Mouse (Mus musculus) heart, adult 11 months (tissue): ENCODE measurements at regions not wholly inside any gene's neighbourhood (a gene's known extent, or its start where the extent isn't known, plus 50 kb on each side); places are given as distances from the start of the nearest gene placed in this dataset.

ENCODE experiments used
- DNase-seq: peaks from one replicate; pipeline ENCODE4 v3.0.0; 2022

DNA sequence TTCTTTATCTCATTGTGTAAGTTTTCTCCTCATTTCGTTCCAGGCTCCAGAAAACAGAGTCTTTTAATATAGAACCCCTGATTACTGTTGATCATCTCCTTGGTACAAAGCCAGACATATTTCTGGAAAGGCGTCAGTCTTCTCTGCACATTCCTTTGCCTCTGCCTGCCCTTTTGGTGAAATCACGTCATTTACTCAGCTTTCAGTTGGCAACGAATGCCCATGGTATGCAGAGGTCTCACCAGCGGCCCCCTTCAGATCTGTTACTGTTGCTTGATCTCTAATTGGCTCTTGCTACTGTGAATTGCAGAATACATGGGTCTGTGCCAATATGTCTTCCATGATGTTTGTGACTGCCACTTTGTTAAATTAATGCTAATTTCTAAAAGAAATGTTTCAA is 412.0 kb upstream of the Pitx2 start:
- DNase-seq, result no peak

DNA sequence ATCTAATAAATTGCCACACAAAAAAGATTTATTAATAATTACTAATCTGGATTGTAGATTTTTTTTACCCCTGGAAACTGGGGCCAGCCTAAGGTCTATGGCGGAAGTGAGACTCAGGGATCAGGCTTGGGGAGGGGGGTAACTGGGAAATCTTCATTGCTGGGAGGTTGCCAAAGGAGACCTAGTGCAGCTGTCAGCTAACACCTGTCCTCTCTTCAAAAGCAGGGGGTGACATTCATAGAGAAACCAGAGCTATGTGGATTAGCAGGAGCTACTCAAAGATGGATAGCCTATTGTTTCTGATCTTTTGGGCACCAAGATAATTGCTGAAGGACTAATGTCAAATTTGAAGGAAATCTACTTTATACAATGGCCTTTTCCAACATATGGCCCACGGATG is 403.7 kb upstream of the Pitx2 start:
- DNase-seq, result no peak

DNA sequence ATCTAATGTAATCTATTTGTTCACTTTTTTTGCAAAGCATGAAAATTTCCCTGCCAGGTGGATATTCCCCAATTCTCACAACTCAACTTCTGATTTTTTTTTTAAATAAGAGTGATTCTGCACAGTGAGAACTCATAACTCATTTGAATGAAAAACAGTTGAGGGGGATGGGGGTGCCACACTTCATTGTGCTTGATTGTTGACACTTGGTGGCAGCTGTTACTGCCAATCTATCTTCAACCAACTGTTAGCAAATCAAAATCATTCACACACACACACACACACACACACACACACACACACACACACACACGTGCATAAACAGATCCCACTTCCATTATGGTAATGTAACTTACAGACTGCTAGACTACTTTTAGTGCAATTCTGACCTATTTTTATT is 401.8 kb upstream of the Pitx2 start:
- DNase-seq, result no peak

DNA sequence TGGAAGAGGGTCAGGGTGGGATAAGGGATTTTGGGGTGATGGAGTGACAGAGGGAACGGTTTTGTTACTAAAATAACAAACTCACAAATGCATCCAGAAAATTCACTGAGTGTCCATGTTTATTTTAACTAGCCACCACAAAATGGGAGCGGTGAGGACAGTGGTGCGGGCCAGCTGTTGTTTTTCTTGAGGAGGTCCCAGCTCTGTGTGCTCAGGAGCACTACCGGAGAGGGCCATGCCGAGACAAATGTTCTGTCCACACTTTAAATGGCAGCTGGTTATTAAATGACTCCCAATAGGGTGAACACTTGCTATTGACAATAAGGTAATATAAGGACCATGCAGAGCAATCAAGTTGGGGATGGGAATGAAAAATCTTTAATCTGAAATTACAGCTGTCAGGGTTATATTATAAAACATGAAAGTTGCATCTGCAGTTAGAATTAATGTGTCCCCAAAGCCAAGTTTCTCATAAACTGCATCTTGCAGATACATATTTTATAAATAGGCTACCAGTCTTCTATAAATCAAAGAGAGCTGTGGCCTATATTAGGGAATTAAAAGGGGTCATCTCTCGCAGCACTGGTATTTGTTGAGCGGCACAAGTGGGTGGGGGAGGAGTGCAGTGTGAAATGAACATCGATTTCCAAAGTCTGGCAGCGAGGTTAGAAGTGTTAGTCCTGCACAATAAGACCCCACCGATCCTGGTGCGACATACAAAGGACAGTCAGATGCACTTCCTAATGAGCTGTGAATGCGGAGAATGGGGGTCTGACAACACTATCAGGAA is 370.1 kb upstream of the Pitx2 start:
- no peak for DNase-seq

DNA sequence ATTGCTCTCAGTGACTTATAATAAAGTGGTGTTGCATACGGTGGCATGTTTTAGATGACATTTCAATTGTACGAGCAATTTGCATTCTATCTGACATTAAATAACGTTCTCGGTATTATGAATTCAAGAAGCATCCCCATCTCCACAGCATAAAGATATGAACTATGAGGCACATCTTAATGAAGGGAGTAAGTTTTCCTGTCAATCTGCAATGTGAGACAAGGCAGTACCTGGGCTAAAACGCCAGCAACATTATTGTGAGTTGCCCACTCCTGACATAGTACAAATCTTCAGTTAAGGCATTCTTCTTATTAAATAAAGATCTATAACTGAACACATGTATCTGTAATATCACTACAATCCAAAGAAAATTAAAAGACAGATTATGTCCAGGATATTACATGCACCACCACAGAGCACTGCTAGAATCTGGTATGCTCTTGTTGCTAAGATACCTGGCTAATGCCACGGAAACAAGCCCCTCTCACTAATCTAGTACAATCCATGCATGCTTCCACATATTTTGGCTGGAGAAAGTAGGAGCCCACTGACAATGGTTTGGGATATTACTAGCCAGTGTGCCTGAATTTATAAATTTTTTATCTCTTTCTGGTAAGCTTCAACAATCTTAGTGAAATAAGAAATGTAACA is 349.2 kb upstream of the Pitx2 start:
- no peak for DNase-seq

- no peak for DNase-seq
These were observed 343.2 kb upstream of the Pitx2 start for GRCm38 (mm10) chr3:128856515-128856914.

GRCm38 (mm10) chr3:128881685-128882444 is 317.8 kb upstream of the Pitx2 start:
- DNase-seq, result no peak

DNA sequence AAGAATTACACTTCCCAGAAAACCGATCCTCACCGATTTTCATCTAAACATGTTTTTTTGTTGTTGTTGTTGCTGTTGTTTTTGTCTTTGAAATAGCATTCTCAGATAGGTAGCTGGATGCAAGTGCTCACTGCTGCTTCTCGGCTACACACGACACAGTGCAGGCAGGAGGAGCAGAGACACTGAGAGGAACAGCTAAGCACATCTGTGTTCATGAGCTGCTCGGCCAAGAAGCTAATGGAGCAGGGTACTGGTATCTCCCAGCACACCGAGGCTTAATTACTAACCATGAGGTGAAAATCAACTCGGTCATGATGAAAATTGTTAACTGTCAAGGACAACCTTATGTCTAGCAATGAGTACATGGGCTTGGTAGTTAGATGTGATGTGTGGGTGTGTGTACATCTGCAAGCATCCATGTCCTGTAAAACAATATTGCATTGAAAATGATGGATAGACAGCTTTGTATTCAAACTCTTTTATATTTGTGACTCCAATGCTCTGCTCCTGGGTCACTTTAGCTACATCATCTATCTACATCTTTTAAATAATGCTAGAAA is 316.0 kb upstream of the Pitx2 start:
- no peak for DNase-seq

- no peak for DNase-seq
These were observed 313.0 kb upstream of the Pitx2 start for GRCm38 (mm10) chr3:128886678-128887077.

- no peak for DNase-seq
These were observed 308.6 kb upstream of the Pitx2 start for GRCm38 (mm10) chr3:128891078-128891477.

GRCm38 (mm10) chr3:128896628-128897027 is 303.1 kb upstream of the Pitx2 start:
- DNase-seq, result no peak

GRCm38 (mm10) chr3:128911122-128911521 is 288.6 kb upstream of the Pitx2 start:
- no peak for DNase-seq

DNA sequence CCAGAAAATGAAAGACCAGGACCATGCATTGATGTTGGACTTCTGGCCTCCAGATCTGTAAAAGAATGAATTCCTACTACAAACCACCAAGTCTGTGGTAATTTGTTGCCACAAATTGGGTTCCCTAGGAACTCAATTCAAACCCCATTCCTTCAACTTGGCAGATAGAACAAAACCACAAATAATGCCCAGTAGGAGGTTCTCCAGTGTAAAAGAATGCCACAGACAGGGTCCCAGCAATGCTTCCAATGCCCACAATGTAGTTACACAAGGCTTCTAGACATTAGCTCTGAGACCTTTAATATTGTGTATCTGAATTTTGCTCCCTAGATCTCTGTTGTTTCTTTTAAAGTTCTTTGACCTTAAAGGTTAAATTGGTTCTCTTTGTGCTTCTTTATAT is 278.2 kb upstream of the Pitx2 start:
- no peak for DNase-seq

DNA sequence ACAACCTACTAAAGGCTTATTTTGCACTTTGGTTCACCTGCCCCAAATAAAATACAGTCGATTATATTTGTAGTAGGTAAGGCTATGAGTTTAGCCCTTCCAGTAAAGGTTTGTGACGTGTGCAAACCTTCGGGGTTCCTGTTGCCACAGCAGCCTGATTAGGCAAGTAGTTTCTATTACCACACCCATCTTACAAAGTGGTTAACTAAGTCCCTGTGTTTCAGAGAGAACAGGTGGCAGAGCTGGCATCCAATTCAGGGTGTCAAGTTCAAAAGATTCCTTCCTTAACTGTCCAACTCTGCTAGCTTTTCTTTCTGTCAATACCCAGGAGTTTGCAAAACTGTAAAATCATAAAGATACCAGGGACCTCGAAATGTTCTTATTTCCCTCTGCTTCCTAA is 277.5 kb upstream of the Pitx2 start:
- no peak for DNase-seq

DNA sequence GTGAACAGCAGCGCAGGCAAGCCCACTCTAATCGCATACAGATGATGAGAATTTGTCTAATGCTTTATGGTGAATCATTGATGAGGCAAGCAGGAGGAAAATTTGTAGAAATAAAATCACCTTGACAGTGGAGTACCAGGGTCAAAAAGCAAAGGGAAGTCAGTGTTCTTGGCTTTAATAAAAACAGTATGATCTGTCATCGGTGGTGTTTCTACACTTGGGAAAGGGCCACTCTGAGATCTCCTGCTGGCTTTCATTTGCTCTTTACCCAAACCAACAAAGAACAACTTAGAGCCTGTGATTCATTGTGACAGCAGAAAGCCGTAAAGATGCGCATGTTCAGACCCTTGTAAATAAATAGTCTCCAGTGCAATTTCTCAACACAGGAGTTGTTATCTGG is 261.1 kb upstream of the Pitx2 start:
- DNase-seq, result no peak

DNA sequence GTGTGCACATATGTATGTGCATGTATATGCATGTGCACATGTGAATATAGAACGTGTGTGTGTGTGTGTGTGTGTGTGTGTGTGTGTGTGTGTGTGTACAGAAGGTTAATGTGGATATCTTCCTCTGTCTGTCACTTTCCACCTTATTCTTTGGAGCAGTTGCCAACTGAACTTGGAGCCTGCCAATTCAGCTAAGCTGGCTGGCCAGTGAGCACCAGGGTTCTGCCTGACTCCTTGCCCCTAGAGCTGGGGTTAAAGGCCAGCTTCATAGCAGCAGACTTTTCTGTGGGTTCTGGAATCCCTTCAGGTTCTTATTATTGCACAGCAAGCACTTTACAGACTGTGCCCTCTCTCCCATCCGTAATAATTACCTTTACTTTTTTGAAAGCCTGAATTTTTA is 258.5 kb upstream of the Pitx2 start:
- DNase-seq, result no peak

DNA sequence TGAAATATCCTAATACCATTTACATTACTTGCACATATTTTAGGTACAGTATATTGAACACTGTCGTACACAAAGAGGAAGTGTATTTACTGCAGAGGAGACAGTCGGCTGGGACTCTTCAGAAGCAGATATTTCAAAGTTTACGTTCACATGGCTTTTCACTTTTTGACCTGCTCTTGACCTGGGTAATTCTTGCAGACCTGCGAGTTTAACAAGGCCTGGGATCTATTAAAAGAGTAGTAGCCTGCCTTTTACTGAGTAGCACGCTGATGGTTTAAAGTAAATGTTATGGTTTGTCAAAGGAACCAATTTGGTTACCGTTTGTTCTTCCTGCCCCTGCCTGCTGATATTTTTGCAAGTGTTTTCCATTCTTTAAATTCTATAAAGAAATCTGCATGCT is 255.0 kb upstream of the Pitx2 start:
- DNase-seq, result no peak

- DNase-seq, result no peak
These were observed 244.8 kb upstream of the Pitx2 start for GRCm38 (mm10) chr3:128954886-128955285.

- no peak for DNase-seq
These were observed 222.9 kb upstream of the Pitx2 start for GRCm38 (mm10) chr3:128976752-128977151.

DNA sequence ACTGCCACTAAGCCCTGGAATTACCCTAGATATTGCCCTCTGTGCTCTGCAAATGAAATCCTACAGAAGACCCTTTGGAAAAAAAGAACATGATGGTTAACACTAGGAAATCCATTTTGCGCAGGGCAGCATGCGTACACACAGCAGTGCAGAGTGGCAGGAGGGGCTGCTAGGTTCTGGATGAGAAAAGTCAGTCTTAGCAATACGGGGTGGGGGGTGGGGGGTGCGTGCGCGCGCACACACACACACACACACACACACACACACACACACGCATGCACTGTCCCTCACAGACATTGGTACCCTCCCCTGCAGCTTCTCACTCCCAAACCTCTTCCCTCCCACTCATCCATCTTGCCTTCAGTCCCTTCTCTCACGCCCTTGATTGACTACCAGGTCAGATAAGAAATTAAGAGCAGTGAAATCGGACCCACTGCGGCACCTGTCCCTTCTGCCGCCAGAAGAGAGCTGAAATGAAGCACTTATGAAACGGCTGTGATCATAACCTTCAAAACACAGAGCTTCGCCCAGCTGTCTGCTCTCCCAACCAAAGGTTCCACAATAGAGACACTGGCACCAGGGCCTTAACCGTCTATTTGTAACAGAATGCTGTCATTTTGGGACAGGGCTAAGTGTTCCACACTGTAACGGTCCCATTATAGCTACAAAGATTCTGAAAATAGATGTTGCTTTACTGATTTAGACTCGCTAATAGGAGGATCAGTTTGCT is 209.3 kb upstream of the Pitx2 start:
- DNase-seq, result no peak

- DNase-seq, result no peak
These were observed 196.8 kb upstream of the Pitx2 start for GRCm38 (mm10) chr3:129002866-129003265.

GRCm38 (mm10) chr3:129004085-129004484 is 195.6 kb upstream of the Pitx2 start:
- no peak for DNase-seq

DNA sequence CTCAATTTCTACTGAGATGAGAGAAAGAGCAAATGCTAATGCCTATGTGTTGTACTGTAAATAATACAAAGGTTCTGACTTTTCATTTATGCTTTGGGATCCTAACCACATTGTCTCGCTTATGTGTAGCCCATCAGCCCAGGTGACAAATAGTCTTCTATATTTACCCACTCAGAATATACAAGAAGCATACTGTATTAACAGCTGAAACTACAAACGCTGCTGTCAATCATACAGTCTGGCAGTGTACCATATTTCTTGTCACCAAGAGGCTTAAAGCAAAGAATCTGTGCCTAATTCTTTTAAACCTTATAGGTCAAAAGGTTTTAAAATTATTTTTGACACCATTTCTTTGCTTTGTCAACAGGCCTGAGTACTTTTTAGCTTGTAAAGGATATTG is 160.8 kb upstream of the Pitx2 start:
- no peak for DNase-seq
